Mouse (Mus musculus) NIH3T3 (cell line): ENCODE data around the gene Pofut2.

Experiments used
- DNase-seq: peaks from one replicate; pipeline ENCODE4 v3.0.0-alpha.2; 2012; ENCODE audit warnings: low read depth

Gene Pofut2

GRCm38 (mm10) chr10:77231861-77232755 is 26.9 kb upstream of the Pofut2 start:
- no peak for DNase-seq

DNA sequence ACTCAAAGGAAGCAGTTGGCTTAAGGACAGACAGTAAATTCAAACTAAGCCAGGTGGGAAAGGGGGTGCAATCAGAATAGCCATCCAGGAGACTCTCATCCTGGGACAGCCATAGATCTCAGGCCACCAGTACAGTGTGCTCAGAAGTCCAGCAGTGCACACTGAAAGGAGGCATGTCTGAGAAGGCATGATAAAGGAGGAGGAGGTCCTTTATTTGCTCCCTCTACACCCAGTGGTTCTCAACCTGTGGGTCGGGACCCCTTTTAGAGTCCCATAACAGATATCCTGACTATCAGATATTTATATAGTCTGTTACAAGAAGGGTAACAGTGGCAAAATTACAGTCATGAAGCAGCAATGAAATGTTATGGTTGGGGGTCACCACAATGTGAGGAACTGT is 25.8 kb upstream of the Pofut2 start:
- no peak for DNase-seq

GRCm38 (mm10) chr10:77234991-77235616 is 23.9 kb upstream of the Pofut2 start:
- DNase-seq = no peak

- peak; percentile 56 for DNase-seq
Measured at GRCm38 (mm10) chr10:77237795-77238580, 21.0 kb upstream of the Pofut2 start.

DNA sequence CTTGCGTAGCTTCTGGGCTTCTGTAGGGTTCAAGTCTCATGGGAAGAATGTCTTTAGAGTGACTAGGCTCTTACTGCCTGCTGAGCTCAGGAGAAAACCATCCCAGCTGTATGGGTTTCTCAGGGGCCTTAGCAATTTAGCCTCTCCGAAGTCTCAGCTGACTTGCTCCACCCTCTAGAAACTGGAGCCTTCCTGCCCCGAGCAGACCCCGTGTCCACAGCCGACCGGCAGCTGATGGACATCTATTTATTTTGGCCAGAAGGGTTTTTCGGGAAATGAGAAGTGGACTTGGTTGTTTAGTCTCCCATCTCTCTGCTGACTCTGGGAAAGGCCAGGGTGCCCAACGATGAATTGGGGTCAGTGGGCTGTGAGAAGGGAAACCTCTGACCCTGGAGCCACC is 18.3 kb upstream of the Pofut2 start:
- DNase-seq = peak; percentile 34

GRCm38 (mm10) chr10:77242396-77242795 is 16.6 kb upstream of the Pofut2 start:
- peak; percentile 46 for DNase-seq

DNA sequence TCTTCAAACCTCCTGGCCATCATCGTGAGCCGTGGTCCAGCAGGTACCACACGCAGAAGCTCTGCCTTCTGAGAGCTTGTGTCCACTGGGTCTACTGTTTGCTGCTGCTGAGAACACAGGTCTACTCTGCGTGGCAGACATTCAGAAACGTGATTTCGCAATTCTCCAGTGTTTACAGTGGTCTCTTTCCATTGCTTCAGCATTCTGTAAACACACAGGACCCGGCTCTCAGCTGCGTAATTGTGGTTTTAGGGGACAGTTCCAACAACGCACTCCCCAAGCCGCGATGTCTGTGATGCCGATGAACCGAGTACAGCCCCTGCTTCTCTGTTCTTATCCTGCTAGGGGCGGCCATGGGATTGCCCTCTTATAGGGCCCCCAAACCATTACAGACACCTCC is 16.1 kb upstream of the Pofut2 start:
- DNase-seq = peak; percentile 74

DNA sequence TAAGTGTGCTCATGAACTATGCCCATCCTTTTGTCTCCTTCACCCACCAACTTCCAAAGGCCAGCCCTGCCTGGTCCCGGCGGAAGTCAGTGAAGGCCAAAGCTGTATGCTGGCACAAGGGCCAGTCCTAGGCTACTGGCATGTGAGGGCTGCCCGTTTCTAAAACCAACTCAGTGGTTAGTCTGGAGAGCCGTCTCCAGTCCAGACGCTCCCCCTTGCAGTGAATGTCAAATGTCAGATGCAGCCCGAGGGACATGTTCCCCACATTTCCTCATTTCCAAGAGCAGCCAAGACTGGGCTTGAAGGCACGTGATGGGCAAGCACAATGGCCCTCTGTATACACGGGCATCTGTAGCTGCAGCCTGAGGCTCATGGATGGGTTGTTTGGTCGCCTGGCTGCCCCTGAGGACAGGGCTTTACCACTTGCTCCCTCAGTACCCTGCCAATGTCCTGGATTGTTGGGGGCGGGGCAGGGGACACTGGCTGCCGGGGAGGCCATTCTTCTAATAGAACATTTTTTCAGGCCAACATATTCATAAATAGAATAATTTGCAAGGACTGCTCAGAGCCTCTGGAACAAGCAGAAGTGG is 15.4 kb upstream of the Pofut2 start:
- no peak for DNase-seq

GRCm38 (mm10) chr10:77244777-77245176 is 14.2 kb upstream of the Pofut2 start:
- peak; percentile 74 for DNase-seq

DNA sequence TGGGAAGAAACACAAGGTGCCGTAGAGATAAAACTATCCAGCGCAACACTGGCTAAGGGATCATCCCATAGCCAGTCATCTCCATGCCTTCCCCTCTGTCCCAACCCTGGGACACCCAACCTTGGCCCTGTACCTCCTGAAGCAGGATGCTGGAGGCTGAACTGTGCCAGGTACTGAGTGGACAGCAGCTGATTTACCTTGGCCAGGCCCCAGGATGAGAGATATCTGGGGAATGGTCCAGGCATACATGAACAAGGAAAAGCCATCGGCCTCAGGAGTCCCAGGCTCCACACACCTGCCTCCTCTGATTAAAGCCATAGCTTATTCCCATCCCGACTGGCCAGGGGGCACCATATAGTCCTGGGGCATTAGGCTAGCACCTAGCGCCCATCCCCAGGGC is 12.0 kb upstream of the Pofut2 start:
- DNase-seq = no peak

DNA sequence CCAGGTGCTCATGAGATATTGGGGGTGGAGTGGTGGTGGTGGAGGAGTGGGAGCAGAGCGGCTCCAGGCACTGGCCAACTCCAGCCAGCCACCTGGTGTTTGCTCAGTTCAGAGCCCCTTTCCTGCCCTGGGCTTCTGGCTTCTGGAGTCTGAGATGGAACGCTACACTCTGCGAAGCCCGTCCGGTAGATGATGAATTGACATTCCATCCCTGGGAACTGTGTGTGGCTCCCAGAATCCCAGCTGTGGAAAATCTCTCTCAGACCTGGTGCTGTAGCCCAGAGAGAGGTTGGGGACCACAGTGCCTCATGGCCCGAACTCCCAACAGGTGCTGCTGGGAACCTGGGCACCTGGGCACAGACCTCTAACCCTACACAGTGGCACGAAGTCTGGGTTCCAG is 11.3 kb upstream of the Pofut2 start:
- DNase-seq = no peak

GRCm38 (mm10) chr10:77251223-77251783 is 7.7 kb upstream of the Pofut2 start:
- DNase-seq = peak; percentile 92

GRCm38 (mm10) chr10:77251784-77252539 is 7.1 kb upstream of the Pofut2 start:
- peak; percentile 93 for DNase-seq

DNA sequence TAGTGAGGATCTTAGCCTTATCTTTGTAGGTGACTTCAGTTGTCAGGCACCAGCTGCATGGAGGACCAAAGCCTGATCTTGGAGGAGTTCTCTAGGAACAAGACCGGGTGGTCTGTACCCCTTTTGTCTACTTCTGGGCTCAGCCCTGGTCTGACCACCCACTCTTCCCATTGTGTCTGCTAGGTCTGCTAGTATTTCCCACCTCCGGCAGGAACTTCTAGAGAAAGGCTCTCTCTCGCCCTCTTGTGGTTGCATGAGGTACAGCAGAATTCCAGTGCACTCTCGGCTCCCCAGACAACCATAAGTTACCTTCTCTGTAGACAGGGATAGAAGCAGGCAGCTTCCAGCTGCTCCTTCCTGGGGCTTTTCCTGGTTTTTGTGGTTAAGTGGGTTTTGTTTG is 6.2 kb upstream of the Pofut2 start:
- peak; percentile 95 for DNase-seq

DNA sequence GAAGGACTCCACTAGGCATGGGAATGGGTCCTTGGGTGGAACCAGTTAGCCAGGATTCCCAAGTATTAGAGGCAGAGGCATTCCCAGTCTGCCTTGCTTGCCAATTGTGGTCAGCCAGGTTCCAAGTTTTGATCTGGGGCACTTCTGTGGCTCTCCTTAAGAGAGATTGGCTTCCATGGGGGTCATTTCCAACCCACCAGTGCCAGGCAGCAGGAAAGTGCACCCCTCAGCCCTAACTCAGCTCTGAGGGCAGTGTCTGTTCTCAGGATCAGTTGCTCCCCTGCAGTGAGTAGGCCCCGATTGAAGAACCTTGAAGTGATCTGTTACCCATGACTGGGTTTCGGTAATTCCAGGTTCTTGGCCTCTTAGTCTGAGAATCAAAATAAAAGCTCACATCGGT is 3.8 kb upstream of the Pofut2 start:
- DNase-seq = no peak

DNA sequence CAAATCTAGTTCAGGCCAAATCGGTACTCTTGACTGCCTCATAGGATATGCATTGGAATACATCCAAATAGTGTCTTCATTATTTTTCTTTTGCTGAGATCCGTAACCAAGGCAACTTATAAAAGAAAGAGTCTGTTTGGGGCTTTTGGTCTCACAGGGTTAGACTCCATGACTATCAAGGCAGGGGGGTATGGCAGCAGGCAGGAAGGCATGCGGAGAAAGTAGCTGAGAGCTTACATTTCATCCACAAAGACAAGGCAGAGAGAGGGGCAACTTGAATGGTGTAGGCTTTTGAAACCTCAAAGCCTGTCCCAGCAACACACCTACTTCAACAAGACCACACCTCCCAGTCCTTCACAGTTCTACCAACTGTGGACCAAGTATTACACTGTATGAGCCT is 3.3 kb upstream of the Pofut2 start:
- DNase-seq = no peak

GRCm38 (mm10) chr10:77258041-77258590 is 902 bp upstream of the Pofut2 start:
- DNase-seq = no peak

GRCm38 (mm10) chr10:77260166-77260875 is 1.3 kb downstream of the Pofut2 start:
- no peak for DNase-seq

DNA sequence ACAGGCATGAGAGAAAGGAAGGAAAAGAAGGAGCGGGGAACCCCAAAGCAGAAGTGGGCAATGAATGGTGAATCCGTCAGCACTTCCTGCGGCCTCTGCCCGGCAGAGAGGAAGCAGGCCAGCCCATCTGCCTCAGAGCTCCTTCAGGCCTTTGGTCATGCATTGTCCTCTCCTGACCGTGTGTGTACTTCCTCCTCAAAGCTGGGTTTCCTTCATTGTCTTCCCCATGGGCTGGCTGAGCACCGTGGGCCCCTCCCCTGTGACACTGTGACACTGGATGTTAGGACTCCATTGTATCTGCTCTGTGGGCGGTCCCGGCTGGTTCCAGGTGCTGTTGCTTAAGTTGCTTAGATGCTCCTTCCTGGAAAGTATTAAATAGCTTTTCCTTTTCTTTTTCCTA is 7.3 kb downstream of the Pofut2 start:
- DNase-seq = no peak

DNA sequence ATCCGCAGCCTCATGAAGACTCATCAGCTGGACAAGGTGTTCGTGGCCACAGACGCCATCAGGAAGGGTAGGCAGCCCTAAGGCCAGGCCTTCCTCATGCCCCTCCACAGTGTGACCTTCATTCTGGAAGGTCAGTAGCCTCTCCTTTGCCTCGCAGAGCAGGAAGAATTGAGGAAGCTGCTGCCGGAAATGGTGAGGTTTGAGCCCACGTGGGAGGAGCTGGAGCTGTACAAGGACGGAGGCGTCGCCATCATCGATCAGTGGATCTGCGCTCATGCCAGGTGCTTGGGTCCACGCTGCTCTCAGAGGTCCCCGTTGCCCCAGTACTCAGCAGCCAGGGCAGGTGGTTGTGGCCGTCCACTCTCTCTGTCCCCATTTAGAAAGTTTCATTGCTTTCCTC is 8.0 kb downstream of the Pofut2 start:
- no peak for DNase-seq
